Mouse (Mus musculus) megakaryocyte, adult 5-6 weeks (primary cell): ENCODE measurements around the gene Abca14. TPM values are rescaled to one million over a fixed set of nuclear protein-coding genes. Genes with fewer than 3 reads are reported as not detected.

Experiments used
- ATAC-seq: 2 replicates; pipeline ENCODE4 v1.8.0; 2016; ENCODE audit warnings: mild to moderate bottlenecking, inconsistent platforms; ENCODE audit not compliant: poor library complexity, severe bottlenecking
- total RNA-seq, 2 experiments: library from RNA; stranded (forward) in 1 of 2; stranded (reverse) in 1 of 2; fragments of 153-499, 151-499 nt in 1 of 2; fragments of 221-1000, 200-1000 nt in 1 of 2; gene quantifications; 2 replicates each; pipeline versions ENCODE4 v1.2.3 to v1.2.4; 2015 to 2017

Gene Abca14
- not detected in 2 replicates for total RNA-seq (2015)
- total RNA-seq (2017) = not detected in 2 replicates

DNA sequence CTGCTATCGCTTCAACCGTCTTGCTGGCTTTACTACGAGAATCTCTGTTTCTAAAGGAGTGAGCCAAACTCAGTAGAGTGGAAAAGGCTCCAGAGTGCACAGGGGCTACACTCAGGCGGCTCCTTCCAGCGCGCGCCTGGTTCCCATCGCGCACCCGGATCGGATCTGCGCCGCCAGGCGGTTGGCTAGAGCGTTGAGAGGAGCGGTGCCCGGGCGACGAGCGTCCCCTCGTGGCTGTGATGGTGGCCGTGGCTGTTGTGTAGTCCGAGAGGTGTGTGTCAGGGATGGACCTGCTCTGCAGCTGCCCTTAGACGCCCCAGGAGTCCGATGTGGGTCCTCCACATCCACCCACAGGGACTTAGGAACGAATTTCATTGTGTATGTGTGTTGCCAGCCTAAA, at the start of gene Abca14:
Gene Abca14, plus strand, starts transcription at position 173 of the 400 bp plus-strand sequence.
- peak; percentile 76 for ATAC-seq

DNA sequence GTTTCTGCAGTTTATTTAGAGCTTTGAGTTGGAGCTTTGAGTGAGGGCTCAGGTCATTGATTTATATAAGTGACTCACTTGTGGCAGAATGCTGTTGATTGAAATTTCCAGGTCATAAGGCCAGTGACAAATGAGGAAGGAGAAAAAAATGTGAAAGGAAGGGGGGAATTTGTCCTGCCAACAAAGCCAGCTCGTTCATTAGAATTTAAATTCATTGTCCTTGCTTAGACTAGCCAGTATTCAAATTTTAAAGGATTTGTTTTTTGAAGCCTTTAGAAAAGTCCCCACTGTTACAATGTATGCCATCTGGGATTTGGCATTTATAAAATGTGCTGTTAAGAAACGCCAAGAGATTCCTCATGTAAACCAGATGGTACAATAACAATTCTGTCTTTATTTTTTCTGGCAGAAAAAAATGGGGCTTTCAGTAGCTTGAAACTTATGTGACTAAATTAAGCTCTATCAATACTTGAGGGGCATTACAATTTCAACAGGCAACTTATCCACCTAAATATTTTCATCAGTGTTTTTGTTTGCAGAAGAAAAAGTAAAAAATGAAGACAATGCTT, 46.8 kb upstream of the Abca14 start:
- ATAC-seq = no peak

DNA sequence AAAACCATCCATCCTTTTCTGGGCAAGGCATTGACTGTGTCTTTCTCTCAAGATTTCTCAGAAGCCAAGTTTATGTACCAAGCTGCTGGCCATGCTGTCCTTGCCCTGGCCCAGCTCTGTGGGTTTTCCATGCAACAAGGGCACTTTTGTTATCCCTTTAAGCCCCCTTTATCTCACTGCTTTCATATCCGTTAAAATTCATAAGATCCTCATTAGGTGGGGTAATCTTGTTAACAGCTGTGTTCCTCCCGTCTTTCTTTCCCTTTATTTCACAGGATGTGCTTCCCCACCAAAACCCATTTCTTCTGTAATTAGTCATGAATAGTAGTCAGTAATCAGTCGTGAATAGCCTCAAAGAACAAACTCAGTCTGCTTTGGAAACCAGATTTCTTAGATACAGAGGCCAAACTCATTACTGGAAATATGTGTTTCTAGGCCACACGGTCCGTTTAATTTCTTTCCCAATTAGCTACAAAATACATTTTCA, 46.1 kb upstream of the Abca14 start:
- no peak for ATAC-seq

DNA sequence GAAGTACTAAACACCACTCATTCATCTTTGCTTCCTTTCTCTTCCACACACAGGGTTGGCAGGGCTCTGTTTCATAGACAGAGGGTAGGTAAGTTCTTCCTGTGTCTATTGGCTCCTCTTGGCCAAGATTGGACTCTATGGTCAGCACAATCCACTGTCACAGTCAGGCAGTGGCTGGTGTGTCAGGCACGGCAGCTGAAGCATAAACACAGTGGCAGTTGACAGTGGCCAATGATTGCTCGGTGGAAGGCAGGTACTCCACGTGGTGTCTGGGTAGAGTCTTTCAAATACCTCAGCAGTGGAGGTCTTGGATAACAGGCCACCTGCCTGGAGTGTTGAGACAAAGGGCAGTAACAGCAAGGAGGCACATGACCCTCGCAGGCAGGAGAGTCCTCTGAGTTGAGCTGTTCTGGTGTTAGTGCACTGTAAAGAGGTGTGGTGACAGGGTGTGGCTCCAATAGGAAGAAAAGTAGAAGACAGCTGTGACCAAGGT, 45.6 kb upstream of the Abca14 start:
- ATAC-seq = no peak

DNA sequence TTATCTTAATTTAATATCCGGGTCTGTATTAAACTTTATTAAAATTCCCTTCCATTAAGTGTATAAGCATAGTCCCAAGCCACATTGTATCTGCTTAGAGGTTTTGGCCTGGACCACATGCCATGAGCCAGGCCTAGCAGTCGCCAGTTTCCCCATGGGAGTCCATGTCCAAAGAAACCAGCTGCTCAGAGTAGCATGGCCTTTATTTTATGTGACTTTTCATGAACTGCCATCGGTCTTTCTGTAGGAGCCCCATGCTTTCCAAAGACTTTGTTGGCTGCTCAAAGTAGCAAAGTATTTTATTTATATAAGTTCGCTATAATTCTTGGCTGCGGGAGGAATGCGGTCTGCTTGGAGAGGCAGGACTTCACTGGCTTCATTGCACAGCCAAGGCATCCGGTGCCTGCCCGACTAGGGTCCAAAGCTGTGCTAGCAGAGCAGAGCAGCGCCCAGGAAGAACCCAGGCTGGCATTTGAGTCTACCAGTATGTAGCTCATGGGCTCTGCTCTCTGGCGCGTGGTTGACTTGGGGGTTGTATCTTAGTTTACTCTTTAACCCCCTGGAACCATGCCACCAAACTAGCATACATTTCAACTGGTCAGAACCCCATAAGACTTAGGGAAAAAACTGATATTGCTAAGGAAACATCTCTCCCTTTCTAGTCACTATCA, 40.0 kb upstream of the Abca14 start:
- no peak for ATAC-seq

DNA sequence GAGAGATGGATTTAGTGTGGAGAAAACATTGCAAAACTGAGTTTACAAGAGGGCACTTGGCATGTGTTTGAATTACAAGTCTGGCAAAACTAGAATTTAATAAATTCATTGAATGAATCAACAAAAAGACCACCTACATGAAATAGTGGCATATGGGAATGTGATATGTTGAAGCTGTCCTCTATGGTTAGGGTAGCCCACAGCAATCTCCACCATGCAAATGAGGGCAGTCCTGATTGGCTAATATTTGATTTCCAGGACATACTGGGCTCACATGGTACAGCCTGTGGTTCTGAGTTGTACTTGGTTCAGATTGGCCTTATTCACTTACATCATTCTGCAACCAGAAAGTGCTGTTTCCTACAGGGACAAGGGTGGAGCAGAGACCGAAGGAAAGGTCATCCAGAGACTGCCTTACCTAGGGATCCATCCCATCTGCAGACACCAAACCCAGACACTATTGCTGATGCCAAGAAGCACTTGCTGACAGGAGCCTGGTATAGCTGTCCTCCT, 31.5 kb upstream of the Abca14 start:
- ATAC-seq = no peak

DNA sequence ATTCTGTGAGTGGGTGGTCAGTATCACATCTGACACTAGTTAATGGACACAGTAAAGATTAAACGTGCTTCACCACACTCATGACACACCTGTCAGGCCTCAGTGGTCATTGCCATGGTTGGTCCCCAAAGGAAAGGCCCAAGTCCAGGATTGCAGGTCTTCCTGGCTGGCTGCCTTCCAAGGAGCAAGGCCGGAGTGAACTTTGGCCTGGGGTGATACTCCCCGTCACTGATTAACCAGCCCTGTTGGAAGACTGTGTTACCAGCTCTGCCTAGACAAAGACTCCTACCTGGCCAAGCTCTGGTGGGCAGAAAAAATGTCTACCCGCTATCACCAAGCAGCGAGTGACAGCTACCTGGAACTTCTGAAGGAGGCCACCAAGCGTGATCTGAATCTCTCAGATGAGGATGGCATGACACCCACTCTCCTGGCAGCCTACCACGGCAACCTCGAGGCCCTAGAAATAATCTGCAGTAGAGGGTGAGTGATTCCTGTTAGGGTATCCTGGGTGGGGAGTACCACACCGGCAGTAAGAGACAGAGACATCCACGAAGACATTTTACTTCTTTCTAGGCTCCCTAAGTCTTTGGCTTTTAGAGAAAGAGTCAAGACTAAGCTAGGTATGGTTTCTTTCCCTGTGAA, 30.0 kb upstream of the Abca14 start, which contains the start of gene Anks4b:
Gene Anks4b, plus strand, starts transcription at position 256 of the 642 bp plus-strand sequence.
- no peak for ATAC-seq

DNA sequence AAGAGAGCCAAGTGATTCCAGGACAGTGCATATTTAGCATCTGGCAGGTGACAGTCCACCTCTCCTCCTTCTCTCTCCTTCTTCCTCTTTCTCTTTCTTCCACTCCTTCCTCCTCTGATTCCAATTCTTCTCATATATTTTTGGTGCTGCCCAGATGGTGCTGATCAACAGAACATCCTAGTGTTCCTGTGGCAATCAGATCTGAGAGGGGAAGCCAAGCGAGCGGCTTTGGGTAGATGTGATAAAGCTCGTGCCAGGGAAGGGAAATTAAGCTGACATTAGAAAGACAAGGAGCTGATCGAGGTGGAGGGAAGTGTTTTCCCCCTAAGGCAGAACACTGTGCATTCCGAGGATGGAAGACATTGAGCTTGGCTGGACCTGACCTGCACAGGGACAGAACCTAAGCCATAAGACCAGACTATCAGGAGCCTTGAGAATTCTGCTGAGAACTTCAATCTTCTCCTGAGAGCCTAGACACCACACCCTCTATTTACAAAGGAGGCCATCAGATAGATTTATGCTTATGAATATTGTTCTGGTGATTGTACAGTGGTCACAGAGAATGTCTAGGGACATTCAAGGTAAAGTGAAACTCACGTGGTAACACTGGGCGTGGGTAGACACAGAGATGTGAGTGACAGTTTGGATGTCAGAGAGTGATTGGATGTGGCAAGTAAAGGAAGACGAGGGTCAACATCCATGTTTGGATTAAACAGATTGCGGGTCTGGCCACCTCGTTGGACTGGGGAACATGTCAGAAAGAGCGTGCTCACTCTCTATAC, 28.8 kb upstream of the Abca14 start:
- ATAC-seq = no peak

DNA sequence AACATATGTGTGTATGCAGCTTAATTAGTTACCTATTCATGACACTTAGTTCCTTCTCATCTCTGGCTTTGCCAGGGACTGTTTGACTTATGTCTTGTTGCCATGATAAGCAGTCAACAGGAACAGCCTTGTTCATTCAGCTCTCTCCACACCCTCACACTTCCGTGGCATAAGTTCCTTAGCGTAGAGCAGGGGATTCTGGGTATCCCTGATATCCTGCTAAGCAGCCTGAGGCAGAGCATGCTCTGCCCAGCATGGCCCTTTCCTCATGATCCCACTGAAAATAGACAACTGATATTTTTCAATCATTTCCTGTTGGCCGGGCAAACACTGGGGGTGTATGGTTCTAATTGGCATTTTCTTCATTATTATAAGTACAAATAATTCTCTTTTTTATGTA, 26.1 kb upstream of the Abca14 start:
- no peak for ATAC-seq

DNA sequence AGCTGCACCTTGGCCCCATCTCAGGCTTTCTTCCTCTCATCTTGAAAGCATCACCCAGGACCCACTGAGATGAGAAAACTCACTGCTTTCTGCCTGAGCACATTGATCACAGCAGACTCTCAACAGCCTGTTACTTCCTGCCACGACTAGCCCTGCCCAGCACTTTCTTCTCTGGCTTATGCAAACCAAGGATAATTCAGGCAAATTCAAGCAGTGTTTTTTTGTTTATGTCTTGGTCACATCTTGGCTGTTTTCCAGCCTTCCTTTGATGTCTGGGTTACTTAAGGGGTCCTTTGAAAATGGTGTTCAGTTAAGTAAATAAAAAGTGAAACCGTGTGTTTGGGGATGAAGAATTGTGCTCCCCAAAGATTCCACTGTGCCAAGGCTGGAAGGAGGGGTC, 24.8 kb upstream of the Abca14 start:
- no peak for ATAC-seq

DNA sequence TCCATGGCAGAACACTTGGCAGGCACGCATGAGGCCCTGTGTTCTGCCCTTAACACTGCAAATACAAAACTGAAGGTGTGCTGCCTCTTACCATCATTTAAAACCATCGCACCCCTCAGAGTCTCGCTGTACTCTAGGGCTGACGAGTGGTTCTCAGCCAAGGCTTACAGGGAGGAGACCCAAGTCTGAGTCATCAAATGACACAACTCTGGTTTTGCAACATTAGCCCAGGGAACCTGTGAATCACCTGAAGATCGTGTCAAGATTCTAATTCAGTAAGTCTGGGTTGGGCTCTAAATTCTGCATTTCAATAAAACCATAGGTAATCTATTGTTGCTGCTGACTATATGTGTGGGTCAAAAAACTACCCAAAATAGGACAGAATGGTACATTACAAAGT, 23.2 kb upstream of the Abca14 start:
- no peak for ATAC-seq

DNA sequence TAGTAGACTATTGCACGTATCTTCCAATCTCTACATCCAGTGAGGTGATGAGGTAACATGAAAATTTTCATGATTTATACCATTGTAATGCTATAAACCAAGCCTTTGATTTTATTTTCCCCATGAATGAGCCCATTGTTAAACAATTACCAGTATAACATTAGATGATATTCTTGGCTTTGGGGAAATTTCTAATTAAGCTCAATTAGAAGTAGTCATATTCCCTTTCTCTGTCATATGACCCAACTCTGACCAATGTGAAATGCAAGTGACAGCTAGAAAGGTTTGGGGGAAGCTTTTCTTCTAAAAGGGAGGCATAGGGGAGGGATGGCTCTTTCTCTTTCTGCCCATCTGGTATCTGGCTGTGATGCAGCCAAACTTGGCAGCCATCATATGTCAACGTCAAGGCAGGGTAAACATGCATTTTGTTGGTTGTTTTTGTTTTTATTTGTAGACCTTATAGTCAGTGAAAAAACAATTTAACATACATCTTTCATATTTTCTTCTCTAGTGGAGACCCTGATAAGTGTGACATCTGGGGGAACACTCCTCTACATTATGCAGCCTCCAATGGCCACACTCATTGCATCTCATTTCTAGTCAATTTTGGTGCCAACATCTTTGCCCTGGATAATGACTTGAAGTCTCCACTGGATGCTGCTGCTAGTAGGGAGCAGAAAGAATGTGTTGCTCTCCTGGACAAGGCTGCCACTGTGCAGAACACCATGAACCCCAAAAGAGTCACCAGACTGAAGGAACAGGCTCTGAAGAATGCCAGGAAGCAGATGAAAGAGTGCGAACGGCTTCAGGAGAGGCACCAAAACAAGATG, 22.1 kb upstream of the Abca14 start:
- no peak for ATAC-seq

DNA sequence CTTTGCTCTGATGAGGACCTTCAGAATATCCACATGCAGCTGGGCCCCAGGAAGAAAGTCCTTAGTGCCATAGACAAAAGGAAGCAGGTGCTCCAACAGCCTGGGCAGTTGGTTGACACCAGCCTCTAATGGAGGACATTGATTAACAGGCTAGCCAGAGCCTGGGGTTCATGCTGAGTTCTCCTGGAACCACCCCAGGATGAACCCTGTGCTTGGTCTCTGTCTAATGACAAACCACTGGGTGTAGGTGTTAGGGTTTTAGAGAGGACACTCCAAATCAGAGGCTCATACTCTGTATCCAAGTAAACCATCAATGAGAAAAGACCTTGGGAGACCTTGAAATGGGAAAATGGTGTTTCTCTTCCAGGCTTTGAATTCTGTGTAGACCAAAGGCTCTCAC, 20.9 kb upstream of the Abca14 start:
- no peak for ATAC-seq

DNA sequence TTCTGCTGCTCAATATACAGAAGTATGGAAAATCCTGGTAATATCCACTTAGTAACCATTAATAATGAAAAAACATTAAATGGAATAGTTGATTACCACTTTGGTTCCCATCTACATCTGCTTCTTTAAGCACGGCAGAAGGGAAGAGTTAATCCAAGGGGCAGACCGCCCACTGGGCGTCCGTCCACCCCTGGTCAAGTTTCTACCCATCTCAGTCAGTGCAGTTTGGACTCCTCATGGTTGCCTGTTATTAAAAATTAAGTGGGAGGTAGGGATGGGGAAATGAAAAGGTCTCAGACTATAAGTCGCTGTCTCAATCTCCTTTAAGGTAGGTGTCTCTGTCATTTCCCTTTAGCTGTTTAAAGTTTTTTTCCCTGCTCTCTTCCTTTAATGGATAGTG, 14.8 kb upstream of the Abca14 start:
- ATAC-seq = no peak

DNA sequence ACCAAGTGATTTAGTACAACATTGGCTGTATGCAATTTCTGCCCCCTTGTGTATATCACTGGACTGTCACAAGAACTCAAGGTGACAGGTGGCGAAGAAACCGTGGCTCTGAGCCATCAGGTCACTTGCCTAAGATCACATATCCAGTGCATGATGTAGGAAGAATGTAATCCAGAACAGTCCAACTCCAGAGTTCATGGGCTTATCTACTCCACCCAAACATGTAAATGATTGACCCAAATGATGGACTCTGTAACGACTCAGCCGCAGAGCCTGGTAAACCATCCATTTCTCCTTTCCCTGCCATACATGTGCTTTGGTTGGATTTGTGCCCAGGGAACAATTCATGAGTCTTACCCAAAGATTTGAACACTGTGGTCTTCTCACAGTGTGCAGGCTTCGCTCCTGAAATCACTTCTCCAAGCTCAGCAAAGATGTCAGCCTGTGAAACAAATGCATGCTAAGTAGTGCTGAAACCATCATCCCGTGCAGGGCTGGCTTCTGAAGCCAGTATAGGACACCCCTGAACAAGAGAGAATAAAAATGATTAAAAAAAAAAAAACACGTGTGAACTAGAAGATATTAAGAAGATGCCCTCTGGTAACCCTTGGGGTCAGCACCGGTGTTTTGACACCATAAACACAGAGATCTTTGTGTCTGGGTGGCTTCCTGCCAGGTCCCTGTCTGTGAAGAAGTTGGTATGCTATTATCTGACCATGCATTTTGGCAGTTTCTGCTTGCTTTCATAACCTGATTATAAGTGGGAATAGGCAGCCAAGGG, 14.2 kb upstream of the Abca14 start:
- ATAC-seq = no peak

DNA sequence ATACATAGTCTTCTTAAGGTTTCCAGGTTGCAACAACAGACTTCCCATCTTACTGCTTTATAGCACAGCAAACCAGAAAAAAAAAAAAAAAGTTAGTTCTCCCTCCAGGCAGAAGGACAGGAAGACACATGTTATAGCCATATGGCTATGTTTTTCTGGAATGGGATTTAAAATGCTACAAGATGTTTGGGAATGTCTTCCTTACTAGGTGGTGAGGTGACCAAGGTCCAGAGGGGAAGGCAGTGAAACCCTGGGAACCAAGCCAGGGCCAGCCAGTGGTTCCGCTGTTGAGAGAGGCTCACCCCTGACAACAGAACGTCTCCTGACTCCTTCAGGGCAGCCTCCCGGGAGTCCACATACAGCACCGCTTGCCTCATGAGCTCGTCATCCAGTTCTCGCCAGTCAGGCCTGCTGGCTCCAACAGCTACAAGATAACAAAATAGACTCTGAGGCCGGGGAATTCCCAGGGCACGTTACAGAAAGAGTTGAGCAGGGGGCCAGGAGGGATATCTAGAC, 13.6 kb upstream of the Abca14 start:
- no peak for ATAC-seq

DNA sequence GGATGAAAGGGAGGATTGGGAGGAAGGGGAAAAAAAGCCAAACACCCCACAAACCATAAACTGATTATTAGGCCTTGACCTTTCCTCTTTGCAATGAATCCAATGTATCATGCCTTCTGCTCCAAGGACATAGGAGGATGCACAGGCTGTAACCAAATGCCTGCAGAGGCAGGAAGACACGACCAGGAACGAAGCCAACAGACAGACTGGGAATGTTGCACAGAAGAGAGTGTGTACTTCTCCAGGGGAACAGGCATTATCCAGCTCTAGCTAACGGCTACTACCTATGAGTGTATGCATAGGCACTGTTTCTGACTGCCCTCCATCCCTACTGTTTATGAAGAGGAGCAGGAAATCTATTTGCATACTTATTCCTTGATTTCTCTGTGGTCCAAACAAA, 11.6 kb upstream of the Abca14 start:
- ATAC-seq = no peak

DNA sequence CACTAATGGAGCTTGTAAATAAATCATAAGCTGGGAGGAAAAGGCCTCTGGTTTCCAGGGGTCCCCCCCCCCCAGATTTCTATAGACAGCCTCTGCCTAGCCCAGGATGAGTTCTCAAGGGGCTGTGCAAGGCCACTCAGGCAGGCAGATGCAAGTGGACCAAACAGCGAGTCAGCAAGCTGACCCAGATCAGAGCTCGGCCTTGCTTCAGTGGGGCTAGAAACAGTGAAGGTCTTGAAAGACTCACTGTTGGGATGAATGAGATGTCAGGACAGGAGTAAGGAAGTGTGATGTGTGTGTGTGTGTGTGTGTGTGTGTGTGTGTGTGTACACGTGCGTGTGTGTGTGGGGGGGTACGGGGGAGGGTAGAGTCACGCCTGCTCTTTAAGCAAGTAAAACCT, 10.9 kb upstream of the Abca14 start:
- no peak for ATAC-seq

DNA sequence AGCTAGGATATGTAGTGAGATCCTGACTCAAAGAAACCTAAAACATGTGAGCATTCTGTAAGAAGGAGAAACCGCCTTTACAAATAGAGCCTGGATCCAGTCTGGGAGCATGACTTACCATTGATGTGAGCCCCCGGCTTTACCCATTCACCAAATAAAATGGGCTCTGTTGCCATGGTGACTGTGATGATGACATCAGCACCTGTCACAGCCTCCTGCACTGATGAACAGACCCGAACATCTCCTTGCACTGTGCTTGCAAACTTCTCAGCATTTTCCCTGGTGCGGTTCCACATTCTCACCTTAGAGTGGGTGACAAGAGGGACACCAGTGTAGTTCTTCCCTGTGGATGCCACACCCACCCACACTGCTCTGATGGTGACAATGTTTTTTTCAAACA, 8.6 kb upstream of the Abca14 start:
- ATAC-seq = no peak
